Mouse (Mus musculus) hindbrain, embryonic 16.5 days (tissue): ENCODE data around the gene Tjap1. TPM values are rescaled to one million over a fixed set of nuclear protein-coding genes. Genes with fewer than 3 reads are reported as not detected.

Source experiments
- ATAC-seq: fragments of 200-750 bp; cut with Nextera tagmentation; 2 replicates; pipeline ENCODE4 v1.8.0; 2017; ENCODE audit warnings: moderate TSS enrichment, moderate library complexity
- H3K27ac ChIP-seq: fragments of 300-500 bp; sonication (generic); 2 replicates; pipeline ENCODE4 v1.5.1; 2014; ENCODE audit warnings: low read depth, mild to moderate bottlenecking, control low read depth, low read length, moderate library complexity
- H3K27me3 ChIP-seq: fragments of 300-500 bp; sonication (generic); replicated peaks from 2 replicates; pipeline ENCODE4 v1.6.1; 2014; ENCODE audit warnings: low read length; ENCODE audit not compliant: control insufficient read depth, insufficient read depth
- H3K36me3 ChIP-seq: fragments of 300-500 bp; sonication (generic); 2 replicates; pipeline ENCODE4 v1.6.1; 2014; ENCODE audit warnings: mild to moderate bottlenecking, low read length, moderate library complexity, mixed read lengths; ENCODE audit not compliant: control insufficient read depth, insufficient read depth
- H3K4me1 ChIP-seq: fragments of 300-500 bp; sonication (generic); 2 replicates; pipeline ENCODE4 v1.6.1; 2014; ENCODE audit warnings: low read depth, low read length; ENCODE audit not compliant: control insufficient read depth, insufficient read depth
- H3K4me2 ChIP-seq: fragments of 300-500 bp; sonication (generic); 2 replicates; pipeline ENCODE4 v1.6.1; 2014; ENCODE audit warnings: mild to moderate bottlenecking, low read length, control low read depth, moderate library complexity
- H3K4me3 ChIP-seq: fragments of 300-500 bp; sonication (generic); 2 replicates; pipeline ENCODE4 v1.5.1; 2014; ENCODE audit warnings: mild to moderate bottlenecking, low read length, control low read depth, moderate library complexity
- H3K9ac ChIP-seq: fragments of 300-500 bp; sonication (generic); 2 replicates; pipeline ENCODE4 v1.6.1; 2014; ENCODE audit warnings: low read depth, mild to moderate bottlenecking, control low read depth, low read length, moderate library complexity
- H3K9me3 ChIP-seq: fragments of 300-500 bp; sonication (generic); 2 replicates; pipeline ENCODE4 v1.6.1; 2014; ENCODE audit warnings: mild to moderate bottlenecking, low read length, moderate library complexity; ENCODE audit not compliant: control insufficient read depth
- WGBS: fragments of 180-500 bp; shearing (Covaris S2); extraction: QIAGEN DNeasy Blood & Tissue Kit; methylation state at CpG from one replicate; pipeline ENCODE4 v1.1.7; 2014; 5-methylcytosine and 5-hydroxymethylcytosine counted together
- polyA plus RNA-seq: library from polyadenylated mRNA; unstranded; fragments of >200 nt; fragmentation: Nextera tagmentation; extraction: Ambion mirVana; gene quantifications from 2 replicates; pipeline ENCODE4 v1.2.1, GENCODE M21; 2015

Gene Tjap1
- 26.7 and 32.1 TPM in 2 replicates for polyA plus RNA-seq

- H3K4me2 ChIP-seq: peak within 1 kb of the TSS; percentile 96
- peaks cover 15% of the 10 kb centered on the region for H3K4me1 ChIP-seq
- no peaks in the 10 kb centered on the region; the same call in 1 of the 2 replicates for H3K27me3 ChIP-seq
- peak within 1 kb of the TSS; percentile 60 for H3K4me3 ChIP-seq
- peak; percentile 98 for ATAC-seq
- no peaks in the 10 kb centered on the region for H3K9me3 ChIP-seq
- under 1% methylated on average over 37 of the region's 37 CpGs for WGBS
- peak within 1 kb of the TSS; percentile 67 for H3K9ac ChIP-seq
- H3K36me3 ChIP-seq: peaks cover 2% of the 10 kb centered on the region; the same call in 1 of the 2 replicates
- peak within 1 kb of the TSS; percentile 56 for H3K27ac ChIP-seq
Observed at GRCm38 (mm10) chr17:46282483-46283123, at the start of gene Tjap1. Tjap1 (minus strand) TSS chr17:46283026.

DNA sequence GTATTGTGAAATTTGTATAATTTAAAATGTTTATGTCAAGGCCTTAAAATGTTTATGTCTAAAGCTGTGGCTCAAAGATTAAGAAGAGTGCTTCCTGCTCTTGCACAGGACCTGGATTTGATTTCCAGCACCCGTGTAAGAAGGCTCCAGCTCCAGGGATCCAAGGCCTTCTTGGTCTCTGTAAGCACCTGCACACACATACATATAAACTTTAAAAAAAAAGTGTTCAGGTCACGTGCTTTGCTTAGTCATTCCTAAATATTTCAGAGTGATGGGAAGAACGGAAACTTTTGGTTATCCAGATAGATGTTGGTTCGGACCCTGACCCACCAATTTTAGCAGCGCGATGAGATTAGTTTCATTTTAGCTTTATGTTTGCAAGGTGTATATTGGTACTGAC, 45.9 kb upstream of the Tjap1 start:
- no peaks in the 10 kb centered on the region for H3K9me3 ChIP-seq
- no peaks in the 10 kb centered on the region for H3K27me3 ChIP-seq
- H3K36me3 ChIP-seq: no peaks in the 10 kb centered on the region; the same call in 1 of the 2 replicates
- peak overlapping the region; percentile 47; the same call in 1 of the 2 replicates for H3K9ac ChIP-seq
- ATAC-seq: no peak
- H3K4me2 ChIP-seq: peak overlapping the region; percentile 86
- peaks cover 8% of the 10 kb centered on the region for H3K4me1 ChIP-seq
- H3K27ac ChIP-seq: peak overlapping the region; percentile 90
- H3K4me3 ChIP-seq: peak overlapping the region; percentile 70
- 75% methylated on average over 6 of the region's 6 CpGs for WGBS

- H3K27ac ChIP-seq: peak within 1 kb of the TSS; percentile 90
- under 1% methylated on average over 36 of the region's 40 CpGs for WGBS
- H3K27me3 ChIP-seq: no peaks in the 10 kb centered on the region
- H3K4me3 ChIP-seq: peak within 1 kb of the TSS; percentile 70
- peak; percentile 99 for ATAC-seq
- peaks cover 8% of the 10 kb centered on the region for H3K4me1 ChIP-seq
- H3K9ac ChIP-seq: peak within 1 kb of the TSS; percentile 80
- peak within 1 kb of the TSS; percentile 86 for H3K4me2 ChIP-seq
- no peaks in the 10 kb centered on the region for H3K9me3 ChIP-seq
- H3K36me3 ChIP-seq: peaks cover 4% of the 10 kb centered on the region; the same call in 1 of the 2 replicates
Observed at GRCm38 (mm10) chr17:46327906-46328534, 45.2 kb upstream of the Tjap1 start, which contains the start of gene Abcc10. Abcc10 (minus strand) TSS chr17:46328352.

DNA sequence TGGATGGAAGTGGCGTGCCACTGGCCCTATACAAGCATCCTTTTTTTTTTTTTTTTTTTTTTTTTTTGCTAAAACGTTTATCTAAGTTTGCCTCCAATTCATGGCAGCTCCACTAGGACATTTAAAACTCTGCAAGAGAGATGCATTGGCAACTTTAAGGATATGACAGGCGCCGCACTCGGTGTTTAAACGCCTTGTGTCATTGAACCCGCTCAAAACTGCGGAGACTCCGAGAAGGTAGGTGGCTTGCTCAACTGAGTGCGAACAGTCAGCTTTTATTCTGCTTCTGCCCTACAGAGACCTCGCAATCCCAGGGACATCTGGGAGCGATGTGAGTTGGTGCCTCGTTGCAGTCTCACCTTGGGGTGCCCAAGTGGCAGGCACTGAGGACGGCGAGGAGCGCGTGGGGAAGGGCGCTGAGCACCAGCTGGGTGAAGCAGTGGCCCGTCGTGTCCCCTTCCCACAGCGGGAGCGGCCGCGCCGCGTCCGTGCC, 44.6 kb upstream of the Tjap1 start:
- peak overlapping the region; percentile 80 for H3K9ac ChIP-seq
- H3K4me3 ChIP-seq: peak overlapping the region; percentile 70
- peaks cover 8% of the 10 kb centered on the region for H3K4me1 ChIP-seq
- peak overlapping the region; percentile 90 for H3K27ac ChIP-seq
- no peaks in the 10 kb centered on the region for H3K27me3 ChIP-seq
- H3K36me3 ChIP-seq: peaks cover 4% of the 10 kb centered on the region; the same call in 1 of the 2 replicates
- peak overlapping the region; percentile 86 for H3K4me2 ChIP-seq
- ATAC-seq: no peak
- no peaks in the 10 kb centered on the region for H3K9me3 ChIP-seq
- 3% methylated on average over 21 of the region's 27 CpGs for WGBS

DNA sequence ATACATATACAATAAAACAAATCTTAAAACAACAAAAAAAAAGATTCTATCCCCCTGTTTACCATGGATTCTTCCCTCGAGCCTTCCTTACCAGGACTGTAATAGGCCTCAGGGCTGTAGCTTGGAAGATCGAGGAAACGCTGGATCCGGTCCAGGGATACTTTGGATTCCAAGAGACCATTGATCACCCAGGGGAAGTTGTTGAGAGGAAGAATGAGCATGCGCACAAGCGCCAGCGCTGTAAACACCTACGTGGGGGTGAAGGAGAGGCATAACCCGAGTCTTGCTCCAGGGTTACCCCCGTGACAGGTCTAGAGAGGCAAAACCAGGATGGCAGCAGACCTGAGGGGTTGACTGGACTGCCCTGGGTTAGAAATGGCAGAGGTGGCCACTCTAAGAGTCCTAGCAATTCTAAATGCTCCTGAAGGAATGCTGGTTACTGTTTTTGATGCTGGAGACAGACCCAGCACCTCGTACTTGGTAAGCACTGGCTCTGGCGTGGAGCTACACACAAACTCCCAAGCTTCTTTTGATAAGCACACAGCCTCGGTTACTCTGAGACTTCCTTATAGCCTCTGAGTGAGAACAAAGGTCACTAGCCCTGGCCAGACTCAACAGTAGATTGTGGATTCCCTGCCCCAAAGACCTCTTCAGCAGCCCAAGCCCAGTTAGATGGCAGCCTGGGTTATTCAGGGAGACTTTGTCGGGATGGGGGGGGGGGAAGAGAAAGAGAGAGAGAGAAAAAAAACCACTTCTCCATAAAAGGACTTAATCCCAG, 39.4 kb upstream of the Tjap1 start:
- Histone ChIP-seq H3K4me3 (no peak overlapping the region), H3K4me2 (no peak overlapping the region), H3K27ac (no peak overlapping the region), H3K9me3 (no peaks in the 10 kb centered on the region), H3K4me1 (peaks cover 5% of the 10 kb centered on the region), H3K27me3 (no peaks in the 10 kb centered on the region), H3K9ac (no peak overlapping the region), H3K36me3 (peaks cover 6% of the 10 kb centered on the region)
- 88% methylated on average over 14 of the region's 14 CpGs for WGBS
- ATAC-seq: no peak

GRCm38 (mm10) chr17:46320492-46320891, 37.7 kb upstream of the Tjap1 start:
- Histone ChIP-seq H3K9me3 (no peaks in the 10 kb centered on the region), H3K27ac (no peak overlapping the region), H3K9ac (no peak overlapping the region), H3K4me1 (no peaks in the 10 kb centered on the region), H3K27me3 (no peaks in the 10 kb centered on the region), H3K4me3 (no peak overlapping the region), H3K4me2 (no peak overlapping the region), H3K36me3 (peaks cover 6% of the 10 kb centered on the region)
- no peak for ATAC-seq
- WGBS: 78% methylated on average over 6 of the region's 6 CpGs

- Histone ChIP-seq H3K4me3 (no peak overlapping the region), H3K4me2 (no peak overlapping the region), H3K27me3 (no peaks in the 10 kb centered on the region), H3K4me1 (no peaks in the 10 kb centered on the region), H3K27ac (no peak overlapping the region), H3K36me3 (no peaks in the 10 kb centered on the region; the same call in 1 of the 2 replicates), H3K9me3 (no peaks in the 10 kb centered on the region), H3K9ac (no peak overlapping the region)
- no peak for ATAC-seq
- 89% methylated on average over 10 of the region's 10 CpGs for WGBS
Observed at GRCm38 (mm10) chr17:46315813-46316212, 33.0 kb upstream of the Tjap1 start.

DNA sequence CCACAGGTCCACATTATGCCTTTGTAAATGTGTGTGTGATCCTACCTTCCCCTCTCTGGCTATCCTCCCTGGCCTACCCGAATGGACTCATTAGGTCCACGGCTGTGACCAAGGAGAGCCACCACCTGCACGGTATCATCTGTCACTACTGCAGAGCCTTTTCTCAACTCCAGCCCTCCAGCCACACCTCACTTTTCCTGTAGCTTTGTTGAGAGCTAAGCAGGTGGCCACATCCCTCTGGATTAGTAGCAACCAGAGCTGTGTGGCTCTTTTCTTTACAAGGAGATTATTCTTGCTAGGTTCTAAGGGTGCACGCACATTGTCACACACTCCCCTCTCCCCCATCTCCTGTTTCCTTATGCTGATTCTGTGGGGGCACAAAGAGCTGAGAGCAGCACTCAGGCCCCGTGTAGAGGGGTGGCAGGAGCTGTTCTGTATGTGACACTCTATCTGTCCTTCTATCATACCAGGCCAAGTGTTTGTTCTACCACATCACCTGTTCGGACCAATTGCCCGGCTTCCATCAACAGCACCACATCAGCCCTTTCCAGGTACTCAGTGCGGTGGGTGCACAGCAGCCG, 30.4 kb upstream of the Tjap1 start:
- no peak overlapping the region for H3K9ac ChIP-seq
- H3K27me3 ChIP-seq: no peaks in the 10 kb centered on the region
- H3K4me2 ChIP-seq: no peak overlapping the region
- H3K4me3 ChIP-seq: no peak overlapping the region
- H3K4me1 ChIP-seq: no peaks in the 10 kb centered on the region
- ATAC-seq: no peak
- no peak overlapping the region for H3K27ac ChIP-seq
- no peaks in the 10 kb centered on the region for H3K9me3 ChIP-seq
- H3K36me3 ChIP-seq: no peaks in the 10 kb centered on the region; the same call in 1 of the 2 replicates
- 93% methylated on average over 9 of the region's 9 CpGs for WGBS
